Mouse (Mus musculus) v-Abl transformed pro-B cells (cell line): Measurements from ENCODE around the gene Nfrkb.

Experiments
- in situ Hi-C, 2 experiments: fragments of 400-800 bp; cut with MboI; formaldehyde crosslinking; loops; one replicate each; pipeline ENCODE4 v1.15.1; 2025; ENCODE audit not compliant: unreplicated experiment in 2 of 2

Nfrkb gene

DNA sequence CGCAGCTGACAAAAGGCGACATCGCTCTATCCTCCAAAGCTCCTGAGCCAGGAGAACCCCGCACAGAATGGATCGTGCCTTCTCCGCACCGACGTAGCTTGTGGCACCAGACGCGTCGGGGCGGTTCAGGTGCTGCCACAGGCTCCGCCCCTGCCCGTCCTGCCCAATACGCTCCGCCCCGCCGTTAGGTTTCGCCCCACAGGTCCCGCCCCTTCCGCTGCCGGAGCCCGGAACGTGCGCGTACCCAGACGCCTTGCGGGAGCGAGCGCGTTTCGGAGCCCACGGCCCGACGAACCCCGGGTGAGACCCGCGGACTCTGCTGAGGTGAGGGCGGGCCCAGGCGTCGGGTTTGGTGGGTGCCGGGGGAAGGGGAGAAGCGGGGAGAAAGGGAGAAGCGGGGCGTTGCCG, at the start of gene Nfrkb:
Nfrkb (plus strand) TSS at position 246 of the 408 bp plus-strand sequence.
- in situ Hi-C loops = loop anchor here (25.0 kb wide), 1 partner anchor 949 kb away; the partner anchor contains the start of gene Snx19 (in 2 of the 2)

DNA sequence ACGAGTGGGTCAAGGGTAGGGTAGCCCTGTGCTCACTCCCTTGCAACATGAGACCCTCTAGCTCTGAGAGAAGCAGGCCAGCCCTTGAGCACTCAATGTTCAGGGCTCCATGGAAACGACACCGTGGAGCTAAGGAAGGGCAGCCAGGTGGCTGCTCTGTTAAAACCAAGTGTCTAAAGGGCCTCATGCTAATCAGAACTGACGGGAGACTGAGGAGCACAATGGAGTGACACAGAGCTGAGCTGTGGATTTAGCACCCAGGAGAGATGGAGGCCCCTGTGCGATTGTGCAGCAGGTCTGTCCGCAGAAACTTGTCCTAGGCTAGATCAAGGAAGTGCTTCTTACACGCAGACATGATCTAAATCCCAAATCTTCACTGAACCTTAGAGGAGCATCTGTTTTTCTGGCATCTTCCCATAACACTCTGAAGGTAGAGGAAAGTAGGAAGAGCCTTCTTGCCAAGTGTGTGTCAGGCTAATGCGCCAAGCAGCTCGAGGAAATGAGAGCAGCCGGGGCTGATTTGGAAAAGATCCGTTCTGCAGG, 41.6 kb upstream of the Nfrkb start:
- in situ Hi-C loops = loop anchor here in 1 of 2 experiments (10.0 kb wide), 2 partner anchors 200 to 870 kb away; no protein-coding TSS in a partner anchor

DNA sequence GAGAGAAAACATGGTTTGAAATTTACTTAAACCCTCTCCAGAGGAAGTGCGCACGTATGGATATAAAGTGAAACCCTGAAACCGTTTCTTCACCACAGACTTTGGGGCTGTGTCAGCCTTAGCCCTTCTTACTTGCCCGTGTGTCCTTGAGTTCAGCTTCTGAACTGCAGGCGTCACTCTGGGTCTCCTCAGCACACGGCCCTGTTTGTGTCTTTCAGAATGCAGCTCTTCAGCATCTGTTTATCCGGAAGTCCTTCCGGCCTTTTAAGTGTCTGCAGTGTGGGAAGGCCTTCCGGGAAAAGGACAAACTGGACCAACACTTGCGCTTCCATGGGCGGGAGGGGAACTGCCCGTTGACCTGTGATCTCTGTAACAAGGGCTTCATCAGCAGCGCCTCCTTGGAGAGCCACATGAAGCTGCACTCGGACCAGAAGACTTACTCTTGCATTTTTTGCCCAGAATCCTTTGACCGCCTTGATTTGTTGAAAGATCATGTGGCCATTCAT, 39.4 kb upstream of the Nfrkb start:
- in situ Hi-C loops = loop anchor here (5.0 to 10.0 kb wide), 4 partner anchors 184 to 872 kb away; no protein-coding TSS in a partner anchor

DNA sequence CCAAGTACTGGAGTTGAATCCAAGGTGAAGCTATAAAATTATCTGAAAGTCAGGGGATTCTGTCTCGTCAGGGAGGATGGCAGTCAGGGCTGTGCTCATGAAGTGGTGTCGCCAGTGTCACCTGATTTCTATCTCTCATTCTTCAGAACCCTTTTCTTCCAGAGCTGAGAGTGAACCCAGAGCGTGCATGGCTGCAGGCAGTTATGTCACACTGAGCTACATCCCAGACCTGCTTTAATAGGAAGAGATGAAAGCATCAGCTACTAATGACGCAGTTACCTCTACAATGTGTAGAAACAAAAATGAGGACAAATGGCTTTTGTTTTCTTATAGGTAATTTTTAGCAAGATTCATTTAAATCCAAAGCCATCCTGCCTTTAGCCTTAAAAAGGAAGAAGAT, 37.5 kb upstream of the Nfrkb start:
- in situ Hi-C loops = loop anchor here (5.0 to 10.0 kb wide), 4 partner anchors 186 to 874 kb away; no protein-coding TSS in a partner anchor

DNA sequence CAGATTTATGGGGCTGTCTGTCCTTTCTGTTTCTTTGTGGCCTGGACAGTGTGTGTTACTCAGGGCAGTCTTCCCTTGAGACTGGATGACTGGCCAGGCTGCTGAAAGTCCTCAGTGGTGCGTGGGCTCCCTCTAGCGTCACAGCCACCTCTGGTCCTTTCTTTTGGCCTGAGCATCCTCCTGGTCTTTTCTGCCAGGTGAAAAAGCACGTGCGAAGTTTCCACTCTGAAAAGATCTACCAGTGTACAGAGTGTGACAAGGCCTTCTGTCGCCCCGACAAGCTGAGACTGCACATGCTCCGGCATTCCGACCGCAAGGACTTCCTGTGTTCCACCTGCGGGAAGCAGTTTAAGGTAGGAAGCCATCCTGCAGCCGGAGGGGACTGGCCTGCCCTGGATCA, 37.1 kb upstream of the Nfrkb start:
- in situ Hi-C loops = loop anchor here (5.0 to 10.0 kb wide), 4 partner anchors 187 to 874 kb away; no protein-coding TSS in a partner anchor

DNA sequence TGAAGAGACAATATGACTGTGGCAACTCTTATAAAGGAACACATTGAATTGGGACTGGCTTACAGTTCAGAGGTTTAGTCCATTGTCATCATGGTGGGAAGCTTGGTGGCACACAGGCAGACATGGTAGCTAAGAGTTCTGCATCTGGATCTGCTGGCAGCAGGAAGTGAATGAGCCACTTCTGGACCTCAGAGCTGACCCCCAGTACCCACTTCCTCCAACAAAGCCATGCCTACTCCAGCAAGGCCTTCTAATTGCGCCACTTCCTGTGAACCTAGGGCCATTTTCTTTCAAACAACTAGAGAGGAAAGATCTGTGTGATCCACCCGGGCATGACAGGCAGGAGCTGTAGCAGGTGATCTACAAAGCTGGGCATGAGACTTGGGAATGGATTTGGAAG, 33.3 kb upstream of the Nfrkb start:
- in situ Hi-C loops = no loop called here

DNA sequence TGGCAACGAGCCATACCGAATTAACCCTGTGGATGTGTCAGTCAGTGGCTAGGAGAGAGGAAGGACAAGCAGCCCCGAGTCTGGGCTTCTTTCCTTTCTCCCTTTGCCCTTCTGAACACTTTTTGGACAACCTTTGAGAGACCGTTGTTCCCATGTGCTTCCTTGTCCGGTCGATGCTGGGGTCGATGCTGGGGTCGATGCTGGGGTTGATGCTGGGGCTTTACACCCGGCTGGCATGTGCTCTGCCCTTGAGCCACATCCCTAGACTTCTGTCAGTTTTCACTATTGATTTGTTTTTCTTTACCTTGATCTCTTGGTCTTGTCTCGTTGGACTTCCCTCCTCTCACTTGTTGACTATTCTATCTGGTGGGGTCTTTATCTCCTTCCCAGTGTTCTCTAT, 32.5 kb upstream of the Nfrkb start:
- in situ Hi-C loops = no loop called here

DNA sequence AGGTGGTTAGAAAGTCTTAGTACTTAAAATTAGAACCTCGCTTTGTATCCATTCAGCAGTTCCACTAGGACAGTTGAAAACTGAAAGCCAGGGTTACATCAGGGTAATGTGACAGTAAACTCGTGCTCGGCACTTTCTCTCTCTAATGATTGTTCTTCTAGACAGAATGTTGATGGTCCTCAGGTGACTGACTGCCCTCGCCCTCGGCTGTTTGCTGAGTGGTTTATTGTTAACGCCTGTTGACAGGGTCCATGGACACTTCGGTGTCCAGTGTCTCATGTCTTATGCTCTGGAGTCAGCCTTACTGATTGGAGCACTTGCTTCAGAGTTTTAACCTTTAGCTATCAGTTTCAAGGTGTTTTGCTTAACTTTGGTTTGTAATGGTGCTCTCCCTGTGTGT, 31.9 kb upstream of the Nfrkb start:
- in situ Hi-C loops = no loop called here

DNA sequence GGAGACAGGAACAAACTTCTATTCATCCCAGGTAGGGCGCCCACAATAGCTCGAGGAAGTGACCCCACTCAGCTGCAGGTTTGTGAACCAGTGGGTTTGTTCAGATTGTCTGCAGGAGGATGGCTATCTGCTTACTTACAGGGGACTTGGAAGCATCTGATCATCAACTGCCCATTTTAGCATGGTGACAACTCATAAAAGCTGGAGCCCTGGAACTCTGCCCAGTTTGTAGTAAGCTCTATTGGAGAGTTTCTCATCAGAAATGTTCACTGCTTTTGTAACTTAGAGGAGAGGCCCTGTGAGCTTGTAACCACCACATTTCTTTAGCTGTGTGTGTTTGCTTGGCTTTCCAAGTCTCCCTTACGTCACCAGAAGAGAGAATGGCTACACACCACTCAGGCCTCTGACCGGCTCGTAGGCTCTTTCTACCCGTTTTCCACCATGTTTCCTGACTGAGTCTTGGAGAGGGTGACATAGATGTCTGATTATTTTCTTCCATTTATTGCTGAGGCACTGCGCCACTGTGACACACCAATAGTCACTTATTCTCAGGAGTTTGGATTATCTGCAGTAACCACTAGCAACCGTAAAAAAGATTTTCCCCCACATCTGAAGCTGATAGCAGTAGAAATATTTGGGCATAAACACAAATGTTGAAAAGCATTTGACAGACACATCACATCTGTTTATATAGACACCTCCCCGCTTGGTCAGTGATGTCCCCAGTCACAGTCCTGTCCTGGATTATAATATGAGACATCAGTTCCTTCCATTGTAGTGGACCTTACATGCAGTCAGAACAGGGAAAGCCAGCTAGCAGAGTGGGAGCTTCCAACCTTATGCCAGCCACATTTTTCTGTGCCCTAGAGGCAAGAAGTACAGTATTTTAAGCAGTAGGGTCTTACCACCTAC, 22.0 kb upstream of the Nfrkb start:
- in situ Hi-C loops = no loop called here

DNA sequence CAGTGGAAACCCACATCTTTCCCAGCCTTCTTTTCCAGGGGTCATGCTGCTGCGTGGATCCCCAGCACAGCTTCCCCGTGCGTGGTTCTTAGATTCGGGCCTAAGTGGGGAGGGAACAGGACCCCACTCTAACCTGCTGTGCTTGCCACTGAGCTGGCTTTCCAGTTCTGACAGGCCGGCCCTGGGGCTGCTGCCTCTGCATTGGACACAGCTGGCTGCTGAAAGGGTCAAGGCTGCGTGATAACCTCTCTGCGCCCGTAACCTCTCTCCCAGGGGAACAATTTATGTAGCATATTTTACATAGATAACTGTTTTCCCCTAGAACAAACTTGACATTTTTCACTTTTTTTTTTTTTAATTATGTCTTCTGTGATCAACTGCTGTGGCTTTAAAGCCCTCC, 20.9 kb upstream of the Nfrkb start:
- in situ Hi-C loops = no loop called here

DNA sequence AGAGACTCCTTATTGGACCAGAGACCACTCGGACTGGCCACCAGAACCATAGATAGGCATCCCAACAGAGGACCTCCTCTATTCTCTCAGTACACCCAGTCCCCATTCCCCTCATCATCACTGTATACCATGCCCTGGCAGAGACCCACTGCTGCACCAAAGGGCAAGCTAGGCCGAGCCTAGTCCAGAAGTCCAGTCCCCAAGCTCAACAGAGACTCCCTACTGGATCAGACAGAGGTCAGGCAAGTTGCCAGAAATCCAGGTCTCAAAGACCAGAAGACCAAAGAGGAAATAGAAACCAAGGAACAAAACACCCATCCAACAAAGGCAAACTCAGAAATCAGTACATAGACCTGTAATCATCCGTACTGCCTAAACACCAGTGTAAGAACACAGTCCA, 14.3 kb upstream of the Nfrkb start:
- in situ Hi-C loops = no loop called here

DNA sequence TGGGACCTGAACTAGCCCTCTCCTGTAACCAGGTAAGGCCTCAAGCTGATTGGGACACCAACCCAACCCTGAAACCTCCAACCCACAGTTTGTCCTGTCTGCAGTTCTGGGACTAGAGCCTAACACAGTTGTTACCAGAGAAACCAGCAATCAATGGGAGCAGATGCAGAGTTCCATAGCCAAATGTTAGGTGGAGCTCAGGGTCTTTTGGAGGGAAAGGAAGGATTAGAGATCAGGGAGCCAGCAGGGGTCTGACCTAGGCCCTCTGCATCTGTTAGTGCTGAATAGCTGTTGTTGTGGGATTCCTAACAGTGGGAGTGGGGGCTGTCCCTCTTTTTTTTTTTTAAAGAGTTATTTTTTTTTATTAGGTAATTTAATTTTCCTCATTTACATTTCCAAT, 9.3 kb upstream of the Nfrkb start:
- in situ Hi-C loops = loop anchor here (25.0 kb wide), 1 partner anchor 939 kb away; the partner anchor contains the start of gene Snx19 (in 2 of the 2)

DNA sequence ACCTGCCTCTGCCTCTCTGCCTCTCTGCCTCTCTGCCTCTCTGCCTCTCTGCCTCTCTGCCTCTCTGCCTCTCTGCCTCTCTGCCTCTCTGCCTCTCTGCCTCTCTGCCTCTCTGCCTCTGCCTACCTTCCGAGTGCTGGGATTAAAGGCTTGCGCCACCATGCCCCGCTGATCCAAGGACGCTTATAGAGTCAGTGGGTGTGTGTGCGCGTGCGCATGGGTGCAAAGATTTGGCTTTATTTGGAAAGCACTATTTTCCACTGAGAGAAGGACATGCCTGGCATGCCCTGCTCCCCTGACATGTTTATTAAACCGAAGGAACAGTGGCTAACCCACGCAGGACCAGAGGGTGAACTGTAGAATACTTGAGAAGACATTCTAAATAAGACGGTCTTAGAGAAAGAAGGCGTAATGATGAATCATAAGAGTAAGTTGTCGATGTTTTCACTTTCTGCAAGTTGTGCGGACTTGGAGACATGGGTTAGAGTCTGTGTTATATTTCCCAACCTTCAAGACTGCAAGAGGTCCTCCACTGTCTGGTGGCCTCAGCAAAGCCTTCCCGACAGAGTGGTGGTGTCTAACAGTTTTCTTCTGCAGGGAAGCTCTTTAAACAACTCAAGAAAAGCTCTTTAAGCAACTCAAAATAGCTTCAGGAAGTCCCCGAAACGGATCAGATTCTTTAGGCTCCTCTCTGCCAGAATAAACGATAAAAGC, 1.0 kb upstream of the Nfrkb start:
- in situ Hi-C loops = loop anchor here (25.0 kb wide), 1 partner anchor 948 kb away; the partner anchor contains the start of gene Snx19 (in 2 of the 2)

DNA sequence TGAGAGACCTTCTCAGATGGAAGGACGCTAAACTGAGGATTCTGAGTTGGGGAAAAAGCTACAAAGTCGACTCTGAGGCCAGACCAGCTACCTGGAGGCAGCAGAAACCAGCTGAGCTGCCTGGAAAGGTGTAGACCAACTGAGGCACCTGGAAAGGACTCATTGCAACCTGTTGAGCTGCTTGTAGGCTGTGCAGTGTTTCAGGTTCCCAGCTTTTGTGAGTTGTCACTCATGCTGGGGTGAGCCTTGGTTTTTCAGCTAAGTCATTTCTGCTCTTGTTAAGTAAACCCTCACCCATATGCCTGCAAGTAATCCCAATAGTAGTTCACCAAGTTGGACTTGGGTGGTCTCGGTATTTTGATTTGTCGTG, 507 bp upstream of the Nfrkb start:
- in situ Hi-C loops = loop anchor here (25.0 kb wide), 1 partner anchor 948 kb away; the partner anchor contains the start of gene Snx19 (in 2 of the 2)

DNA sequence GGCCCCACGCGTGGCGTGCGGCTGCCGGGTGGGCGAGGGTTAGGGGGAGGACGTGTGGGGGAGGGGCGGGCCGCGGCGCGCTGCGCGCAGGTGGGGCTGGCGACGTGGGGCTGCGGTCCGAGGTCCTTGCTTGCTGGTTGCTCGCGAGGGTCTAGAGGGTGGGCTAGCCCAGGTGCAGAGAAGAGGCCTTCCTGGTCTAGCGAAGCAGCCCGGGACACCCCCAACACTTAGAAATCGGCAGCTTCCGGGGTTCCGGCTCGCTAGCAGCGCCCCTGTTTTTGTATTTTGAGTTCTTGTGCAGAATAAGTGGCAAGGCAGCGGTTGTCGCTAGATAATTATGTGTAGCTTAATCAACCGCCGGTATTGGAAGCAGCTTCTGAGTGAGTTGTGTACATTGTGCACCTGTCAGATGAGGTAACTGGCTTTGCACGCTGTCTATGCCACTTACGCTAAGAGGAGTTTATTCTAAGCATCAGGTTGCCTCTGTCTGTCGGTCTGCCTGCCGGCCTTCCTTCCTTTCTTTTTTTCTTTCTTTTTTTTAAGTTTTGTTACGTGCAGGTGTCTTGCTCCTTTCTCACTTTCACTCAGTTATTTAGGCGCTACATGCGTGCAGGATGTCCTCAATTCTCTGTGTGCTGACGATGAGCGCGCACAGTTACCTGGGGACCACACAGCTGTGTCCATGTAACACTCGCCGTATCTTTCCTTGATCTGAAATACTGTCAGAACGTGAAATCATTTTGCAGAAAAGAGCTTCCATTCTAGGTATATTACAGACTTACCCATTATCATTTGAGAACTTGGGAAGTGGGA, 582 bp downstream of the Nfrkb start:
- in situ Hi-C loops = loop anchor here (25.0 kb wide), 1 partner anchor 949 kb away; the partner anchor contains the start of gene Snx19 (in 2 of the 2)

DNA sequence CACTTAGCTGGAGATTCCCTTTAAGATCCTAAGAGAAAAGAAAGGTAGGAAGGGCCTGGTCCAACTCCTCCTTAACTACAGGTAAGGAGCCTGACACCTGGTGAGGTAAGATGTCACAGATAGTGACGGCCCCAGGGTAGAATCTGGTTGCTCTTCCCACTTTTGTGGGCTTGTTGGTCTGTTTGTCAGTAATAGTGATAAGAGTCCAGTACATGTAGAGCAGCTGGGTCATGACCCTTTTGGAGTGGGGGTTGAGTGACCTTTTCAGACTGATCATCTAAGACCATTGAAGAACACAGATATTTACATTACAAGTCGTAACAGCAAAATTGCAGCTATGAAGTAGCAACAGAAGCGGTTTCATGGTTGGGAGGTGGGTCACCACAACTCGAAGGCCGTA, 1.2 kb downstream of the Nfrkb start:
- in situ Hi-C loops = loop anchor here (25.0 kb wide), 1 partner anchor 950 kb away; the partner anchor contains the start of gene Snx19 (in 2 of the 2)

DNA sequence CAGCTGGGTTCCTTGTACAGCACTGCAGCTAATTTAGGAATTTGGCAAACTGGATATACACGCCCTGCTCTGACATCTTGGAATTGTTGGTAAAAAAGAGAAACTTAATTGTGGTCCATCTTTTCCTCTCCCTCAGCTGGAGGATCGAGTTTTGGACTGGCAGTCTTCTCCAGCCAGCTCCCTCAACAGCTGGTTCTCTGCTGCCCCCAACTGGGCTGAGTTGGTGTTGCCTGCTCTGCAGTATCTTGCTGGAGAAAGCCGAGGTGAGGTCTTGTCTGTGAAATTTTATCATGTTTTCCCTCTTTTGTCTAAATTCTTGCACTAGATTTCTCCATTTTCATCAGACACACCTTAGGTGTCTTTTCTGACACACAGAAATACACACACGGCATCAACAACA, 14.4 kb downstream of the Nfrkb start:
- in situ Hi-C loops = loop anchor here (5.0 kb wide), 2 partner anchors 142 to 248 kb away; no protein-coding TSS in a partner anchor

DNA sequence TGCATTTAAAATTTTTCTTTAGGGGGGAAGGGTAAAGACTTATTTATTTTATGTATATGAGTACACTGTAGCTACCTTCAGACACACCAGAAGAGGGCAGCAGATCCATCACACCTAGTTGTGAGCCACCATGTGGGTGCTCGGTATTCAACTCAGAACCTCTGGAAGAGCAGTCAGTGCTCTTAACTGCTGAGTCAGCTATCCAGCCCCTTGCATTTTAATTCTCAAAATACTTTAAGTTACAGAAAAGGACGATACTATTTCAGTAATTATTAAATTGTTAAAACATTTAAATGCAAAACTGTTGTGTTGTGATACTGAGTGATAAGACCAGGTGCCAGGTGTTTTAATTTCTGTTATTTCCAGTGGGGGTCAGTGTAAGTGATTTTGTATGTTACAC, 18.3 kb downstream of the Nfrkb start:
- in situ Hi-C loops = loop anchor here (5.0 kb wide), 2 partner anchors 138 to 252 kb away; no protein-coding TSS in a partner anchor

DNA sequence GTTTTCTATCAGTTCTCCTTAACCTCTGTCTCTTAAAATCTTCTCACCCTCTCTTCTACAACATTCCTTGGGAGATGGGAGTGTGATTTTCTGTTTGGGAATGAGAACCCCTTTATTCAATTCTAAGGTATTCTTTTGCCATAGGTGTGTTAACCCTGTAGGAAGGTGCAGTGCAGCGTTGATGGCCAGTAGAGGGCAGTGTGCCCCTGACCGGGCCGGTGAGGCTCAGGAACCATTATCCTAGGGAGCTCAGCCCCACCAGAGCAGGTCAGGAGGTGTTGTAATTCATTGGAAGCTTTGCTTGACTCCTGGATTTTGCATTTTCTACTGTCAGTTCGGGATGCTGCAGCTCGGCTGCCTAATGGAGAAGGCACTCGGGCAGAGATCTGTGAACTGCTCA, 19.2 kb downstream of the Nfrkb start:
- in situ Hi-C loops = loop anchor here in 1 of 2 experiments (5.0 kb wide), 1 partner anchor 142 kb away; no protein-coding TSS in a partner anchor
